18 mouse cellular contexts compared by ENCODE assay signal in the genomic region with DNA sequence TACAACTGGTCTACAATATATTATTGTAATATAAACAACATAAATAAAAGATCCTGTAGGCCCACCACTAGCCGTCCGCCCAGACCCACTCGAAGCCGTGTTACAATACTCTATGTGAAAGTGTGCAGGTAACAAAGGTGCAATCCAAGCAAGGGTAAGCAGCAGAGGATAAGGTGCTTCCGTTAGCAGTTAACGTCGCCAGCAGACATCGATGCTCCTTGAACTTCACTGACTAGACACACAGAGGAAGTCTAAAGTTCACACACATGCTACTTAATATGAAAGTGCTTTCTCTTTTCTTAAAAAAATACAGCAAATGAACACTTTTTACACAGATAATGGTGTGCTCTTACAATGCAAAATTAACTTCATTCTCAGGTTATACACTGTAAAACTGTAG.
"Had no signal": no experiment of that assay in that cellular context is flagged by ENCODE, and none has a peak within 500 bp of the region (broad histone marks: within the 10 kb centered on the region; RNA-seq: fewer than 3 reads in every experiment).

No protein-coding gene starts in this region.

- H3K27ac ChIP-seq: midbrain, embryonic 10.5 days; midbrain, embryonic 12.5 days; neural tube, embryonic 13.5 days; neural tube, embryonic 15.5 days had no signal

- H3K4me1 ChIP-seq: midbrain, embryonic 10.5 days; midbrain, embryonic 12.5 days; neural tube, embryonic 13.5 days; neural tube, embryonic 15.5 days had no signal

- H3K9ac ChIP-seq: lung, embryonic 14.5 days; midbrain, embryonic 12.5 days; neural tube, embryonic 13.5 days; neural tube, embryonic 15.5 days had no signal

- H3K9me3 ChIP-seq: midbrain, embryonic 10.5 days; midbrain, embryonic 12.5 days; neural tube, embryonic 13.5 days; neural tube, embryonic 15.5 days had no signal

- H3K4me2 ChIP-seq: lung, embryonic 14.5 days; midbrain, embryonic 12.5 days; neural tube, embryonic 13.5 days; neural tube, embryonic 15.5 days had no signal

- ATAC-seq: midbrain, embryonic 16.5 days had no signal

- H3K27me3 ChIP-seq: midbrain, embryonic 12.5 days; neural tube, embryonic 13.5 days; neural tube, embryonic 15.5 days had no signal

- DNase-seq: lung, embryonic 14.5 days; lung, postnatal 10 days; lung, postnatal 4 days; midbrain, embryonic 14.5 days; retina, postnatal 1 day; right cerebral cortex, adult 18-20 months; right cerebral cortex, postnatal 25 days; right cerebral cortex, postnatal 4 days; spleen, adult 18-20 months; thymus, adult 18-20 months; thymus, postnatal 14 days; thymus, postnatal 36 days had no signal

- H3K4me3 ChIP-seq: midbrain, embryonic 10.5 days; midbrain, embryonic 12.5 days; myocyte; neural tube, embryonic 13.5 days; neural tube, embryonic 15.5 days had no signal
